Mouse (Mus musculus) A20 (cell line): ENCODE data around the gene Clock.

ENCODE experiments used
- DNase-seq: peaks from one replicate; pipeline ENCODE4 v3.0.0-alpha.2; 2011; ENCODE audit warnings: low read depth, low spot score

Gene Clock

DNA sequence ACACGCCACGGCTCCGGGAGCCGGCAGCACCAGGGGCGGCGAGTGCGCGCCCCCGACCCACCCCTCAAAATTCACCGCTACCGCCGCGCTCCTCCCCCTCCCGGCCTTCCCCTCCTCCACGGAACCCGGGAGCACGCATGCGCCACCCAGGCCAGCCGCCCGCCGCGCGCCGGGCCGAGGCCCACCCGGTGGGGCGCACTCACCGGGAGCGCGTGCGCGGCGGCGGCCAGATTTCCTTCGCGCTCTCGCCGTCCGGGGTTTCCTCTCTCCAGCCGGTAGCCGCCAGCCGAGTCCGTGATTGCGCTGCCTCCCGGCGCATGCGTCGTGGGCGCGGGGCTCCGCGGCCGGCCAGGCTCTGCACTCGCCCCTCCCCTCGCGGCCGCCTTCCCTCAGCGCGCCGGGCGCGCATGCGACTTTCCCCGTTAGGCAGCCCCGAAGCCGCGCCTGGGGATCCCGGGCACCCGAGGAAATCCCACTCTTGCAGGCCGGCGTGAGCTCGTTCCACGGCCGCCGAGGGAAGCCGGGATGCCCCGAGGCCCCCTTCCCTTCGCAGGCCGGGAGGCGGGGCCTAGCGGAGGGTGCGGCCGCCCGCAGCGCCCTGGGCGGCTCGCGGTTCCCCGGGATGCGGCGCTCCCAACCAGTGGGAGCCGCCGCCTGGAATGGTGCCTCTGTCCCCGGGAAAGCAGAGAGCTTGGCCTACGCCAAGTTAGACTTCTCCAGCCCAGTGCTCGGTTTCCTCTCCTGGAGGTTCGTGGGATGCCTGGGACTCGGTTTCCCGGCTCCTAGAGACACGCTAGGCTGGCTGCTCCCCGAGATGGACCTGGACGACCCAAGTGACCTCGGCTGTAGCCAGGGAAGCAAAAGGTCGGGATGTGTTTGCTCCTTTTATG is at the start of gene Clock:
TSS of gene Clock (minus strand) at position 341 of the 890 bp plus-strand sequence.
- DNase-seq: peak; percentile 90

DNA sequence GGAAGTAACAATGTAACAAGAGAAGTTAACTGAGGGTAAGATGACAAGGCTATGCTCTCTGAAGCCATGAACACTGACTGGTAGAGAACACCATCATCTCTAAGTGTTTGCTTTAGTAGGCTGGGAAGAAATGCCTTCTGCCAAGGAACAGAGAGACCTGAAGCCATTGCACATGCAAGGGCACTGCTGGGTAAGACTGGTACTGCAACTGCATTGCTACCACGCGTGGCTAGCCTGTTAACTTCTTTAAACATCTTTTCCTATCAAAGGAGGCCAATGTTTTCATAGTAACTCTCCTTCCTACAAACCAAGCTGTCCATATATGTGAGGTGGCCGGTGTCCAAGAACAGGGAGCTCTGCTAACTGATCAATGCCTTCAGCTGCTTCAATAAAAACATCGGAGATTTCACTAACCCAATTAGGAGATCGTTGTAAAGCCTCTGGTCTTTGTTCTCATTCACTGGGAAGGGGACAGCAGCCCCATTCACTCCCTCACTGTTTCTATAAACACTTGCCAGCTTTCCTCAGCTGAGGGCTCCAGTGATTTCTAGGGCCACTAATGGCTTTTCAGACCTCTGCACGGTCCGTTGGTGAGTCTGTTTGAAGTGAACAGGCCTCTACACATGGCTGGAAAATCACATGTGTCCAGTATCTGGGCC is 47.5 kb upstream of the Clock start:
- DNase-seq: no peak

DNA sequence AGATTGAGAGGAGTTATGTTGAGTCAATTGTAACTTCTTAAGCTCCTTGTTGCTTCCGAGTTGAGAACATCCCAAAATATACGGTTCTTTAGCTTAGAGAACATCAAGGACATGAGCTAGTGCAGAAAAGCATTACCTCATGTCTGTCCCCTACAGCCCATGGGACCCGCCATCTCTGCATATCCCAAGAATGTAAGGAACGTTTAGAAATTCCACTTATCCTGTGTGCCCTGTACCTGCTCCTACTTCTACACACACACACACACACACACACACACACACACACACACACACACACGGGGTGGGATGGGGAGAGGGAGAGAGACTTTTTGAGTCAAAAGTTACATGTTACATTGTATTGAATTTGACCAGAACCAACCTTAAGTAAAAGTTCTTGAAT is 46.9 kb upstream of the Clock start:
- DNase-seq: no peak

DNA sequence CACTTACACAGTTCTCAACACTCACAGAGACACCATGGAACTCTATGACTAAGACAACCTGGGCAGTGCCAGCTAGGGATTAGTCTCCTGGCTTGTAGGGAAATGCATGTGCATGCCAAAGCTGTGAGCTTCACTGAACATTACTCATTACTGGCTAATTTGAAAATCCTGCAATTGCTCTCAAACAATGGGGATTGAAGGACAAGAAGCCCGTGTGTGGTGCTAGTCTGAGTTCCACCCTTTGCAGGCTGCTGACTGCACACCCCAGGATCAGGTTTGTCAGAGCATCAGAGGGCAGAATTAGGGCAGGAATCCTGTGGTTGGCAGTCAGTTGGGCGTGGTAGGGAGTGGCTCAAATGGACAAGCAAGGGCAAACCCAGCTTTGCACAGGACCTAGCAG is 41.5 kb upstream of the Clock start:
- no peak for DNase-seq

DNA sequence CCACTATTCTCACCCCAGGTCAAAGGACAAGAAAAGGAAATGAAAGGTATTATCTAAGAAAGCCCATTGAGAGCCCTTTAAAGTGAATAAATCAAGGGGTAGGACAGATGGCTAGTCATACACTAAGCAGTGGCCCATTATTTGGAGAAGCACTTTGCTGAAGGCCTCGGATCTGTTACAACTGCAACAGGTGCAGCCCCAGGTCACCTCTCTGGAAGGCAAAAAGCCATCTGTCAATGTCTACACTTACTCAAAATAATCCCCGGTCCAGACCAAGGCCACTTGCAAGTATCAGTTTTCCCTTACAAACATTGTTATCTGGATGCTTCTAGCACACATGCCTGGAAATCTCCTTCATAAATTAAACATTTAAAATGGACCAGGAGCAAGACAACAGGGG is 36.3 kb upstream of the Clock start:
- no peak for DNase-seq

DNA sequence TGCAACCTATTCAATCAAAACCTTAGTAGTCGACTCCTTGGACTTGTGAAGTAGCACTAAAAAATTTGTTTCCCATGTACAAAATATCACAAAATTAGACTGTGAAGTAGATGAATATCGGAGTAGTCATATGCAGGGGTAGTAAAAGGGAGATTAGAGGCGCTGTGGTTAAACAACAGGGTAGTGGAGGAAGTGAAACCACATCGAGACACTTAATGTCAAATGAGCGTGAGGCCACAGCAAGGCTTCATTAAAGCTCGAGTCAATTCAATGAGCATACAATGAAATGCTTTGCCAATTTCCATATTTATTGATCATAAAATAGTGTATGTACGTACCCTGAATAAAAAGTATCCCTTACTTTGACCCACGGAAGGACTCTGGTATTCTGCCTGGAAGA is 32.5 kb upstream of the Clock start:
- peak; percentile 76 for DNase-seq

DNA sequence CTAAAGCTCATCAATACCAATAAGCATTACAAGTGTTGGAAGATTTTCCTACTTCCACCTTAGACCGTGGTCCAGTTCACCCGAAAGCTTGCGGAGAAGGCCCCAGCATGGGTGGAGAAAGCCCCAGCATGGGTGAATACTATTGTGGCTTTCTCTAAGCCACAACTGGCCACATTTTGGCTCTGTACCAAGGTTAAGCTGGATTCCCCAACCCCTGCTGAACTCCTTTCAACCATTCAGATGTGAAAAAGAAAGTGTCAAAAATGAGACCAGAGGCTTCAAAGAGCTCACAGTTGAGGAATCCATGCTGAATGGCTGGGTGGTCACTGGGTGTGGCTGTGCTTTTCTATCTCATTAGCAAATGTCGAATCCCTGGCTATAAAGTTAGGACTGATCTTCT is 29.2 kb upstream of the Clock start:
- DNase-seq: no peak

DNA sequence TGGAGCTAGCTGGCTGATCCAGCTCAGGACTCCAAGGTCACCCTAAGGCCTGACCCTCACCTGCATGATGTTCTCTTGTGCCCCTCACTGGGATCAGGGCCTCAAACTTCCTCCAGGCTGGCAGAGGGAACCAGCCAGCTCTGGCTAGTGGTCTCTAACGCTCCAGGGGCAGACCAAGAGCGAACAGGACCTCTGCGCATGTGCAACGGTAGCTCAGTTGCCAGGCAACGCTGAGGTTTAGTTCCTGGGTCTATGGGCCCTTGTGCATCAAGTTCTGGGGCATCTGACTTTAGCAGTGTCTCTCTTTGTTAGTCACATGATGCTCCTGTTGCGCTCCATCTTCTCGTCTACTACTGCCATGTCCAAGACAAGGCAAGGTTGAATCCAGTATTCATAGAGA is 26.4 kb upstream of the Clock start, which contains the start of gene Pdcl2:
TSS of gene Pdcl2 (minus strand) at position 204 of the 400 bp plus-strand sequence.
- DNase-seq: no peak

DNA sequence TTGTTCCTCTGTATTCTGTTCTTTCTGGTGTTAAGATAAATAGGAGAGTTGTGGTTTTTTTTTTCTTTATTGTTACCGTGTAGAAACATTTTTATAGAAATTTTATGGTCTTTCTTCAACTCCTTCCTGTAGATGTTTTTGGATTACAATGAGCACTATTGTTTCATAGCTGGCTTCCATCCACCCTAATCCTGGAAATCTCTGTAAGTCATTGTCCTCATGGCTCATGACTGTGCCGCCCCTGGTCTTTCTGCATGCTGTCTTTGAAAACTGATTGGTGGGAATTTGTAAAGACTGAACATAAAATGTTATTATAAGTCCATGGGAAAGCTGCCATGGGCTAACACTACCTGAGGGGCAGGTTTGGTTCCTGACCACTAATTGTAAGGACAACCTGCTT is 22.7 kb upstream of the Clock start:
- DNase-seq: no peak

DNA sequence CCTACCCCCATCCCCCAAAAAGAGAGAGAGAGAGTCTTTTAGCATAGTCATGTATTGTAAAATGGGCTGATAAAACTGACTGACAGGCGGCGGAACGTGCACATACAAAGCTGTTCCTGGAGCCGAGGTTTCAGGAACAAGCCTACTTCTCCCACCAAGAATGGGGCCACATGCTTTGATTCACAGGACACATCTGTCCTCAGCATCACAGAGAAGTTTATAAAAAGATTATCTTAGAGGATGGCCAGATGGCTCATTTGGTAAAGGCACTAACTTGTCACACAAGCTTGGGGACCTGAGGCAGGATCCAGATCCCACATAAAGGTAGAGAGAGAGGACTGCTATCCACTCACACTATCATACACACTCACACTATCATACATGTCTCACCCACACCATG is 20.5 kb upstream of the Clock start:
- DNase-seq: no peak

DNA sequence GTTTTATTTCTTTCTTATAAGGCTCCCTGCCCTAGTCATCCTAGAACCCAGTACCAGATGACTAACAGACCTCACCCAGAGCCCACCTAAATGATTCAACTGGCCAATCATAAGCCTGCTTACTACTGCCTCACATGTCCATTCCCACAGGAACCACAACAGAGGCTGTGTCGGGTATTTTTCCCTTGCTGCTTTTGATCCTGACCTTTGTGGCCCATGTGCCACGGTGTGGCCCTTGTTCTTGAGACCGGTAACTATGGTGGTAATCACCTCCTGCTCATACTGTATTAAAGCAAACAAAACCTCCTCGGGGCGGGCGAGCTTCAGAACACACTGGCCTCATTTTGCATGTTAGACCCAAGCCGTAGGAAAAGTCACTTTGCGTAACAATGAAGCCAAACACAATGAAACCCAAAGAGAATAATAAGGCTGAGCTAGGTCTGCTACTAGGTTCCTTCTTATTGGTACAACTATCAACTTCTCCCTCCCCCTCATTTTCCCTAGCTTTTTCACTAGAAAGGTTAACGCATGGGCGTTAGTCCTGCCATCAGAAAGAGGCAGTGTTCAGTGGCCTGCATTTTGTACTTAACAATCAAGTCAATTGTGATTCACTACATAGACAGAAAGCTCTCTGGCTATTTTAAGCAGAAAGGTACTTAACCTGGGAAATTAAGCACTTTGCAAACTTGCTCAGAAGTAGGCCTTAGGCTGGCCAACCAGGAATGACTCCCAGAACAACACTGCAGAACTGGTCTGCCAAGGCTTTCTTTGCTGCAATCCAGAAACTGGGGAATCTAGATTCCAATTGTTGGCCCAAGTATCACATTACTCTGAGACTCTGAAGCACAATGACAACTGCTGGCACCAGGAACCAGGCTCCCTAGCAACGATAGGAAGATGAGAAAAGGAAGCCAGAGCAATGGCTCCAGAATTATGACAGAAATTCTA is 16.9 kb upstream of the Clock start:
- no peak for DNase-seq

DNA sequence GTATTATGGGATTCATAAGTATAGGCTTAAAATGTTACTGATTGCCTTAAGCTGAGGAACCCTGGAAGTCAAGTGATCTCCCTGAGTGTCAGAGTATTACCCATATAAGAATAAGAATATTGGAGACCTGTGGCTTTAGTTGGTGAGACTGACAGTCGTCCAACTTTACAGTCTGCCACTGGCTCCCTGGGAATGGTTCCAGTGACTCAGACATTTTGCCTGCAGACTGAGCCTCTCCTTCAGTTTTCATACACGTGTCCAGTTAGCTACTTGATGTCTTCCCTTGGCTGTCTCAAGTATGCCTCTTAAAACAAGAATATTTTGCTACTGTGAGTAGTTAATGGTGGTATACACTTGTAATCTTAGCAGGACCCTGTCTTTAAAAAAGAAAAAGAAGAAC is 3.6 kb upstream of the Clock start:
- no peak for DNase-seq

DNA sequence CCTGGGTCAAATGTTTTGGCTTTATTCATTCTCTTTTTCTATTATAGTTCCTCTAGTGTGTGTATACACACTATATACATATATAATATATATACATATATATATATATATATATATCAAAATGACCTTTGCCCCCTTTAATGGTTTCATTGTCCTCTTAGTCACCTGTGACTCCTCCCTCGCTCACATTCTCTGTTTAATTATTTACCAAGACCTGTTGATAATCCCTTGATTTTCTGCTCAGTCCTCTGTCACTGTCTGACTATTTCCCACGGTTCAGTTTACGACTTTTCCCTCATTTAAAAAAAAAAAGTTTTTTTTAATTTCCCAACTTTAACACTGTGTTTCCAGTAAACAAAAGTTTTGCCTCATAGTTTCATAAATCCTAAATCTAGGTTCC is 1.7 kb upstream of the Clock start:
- DNase-seq: no peak

DNA sequence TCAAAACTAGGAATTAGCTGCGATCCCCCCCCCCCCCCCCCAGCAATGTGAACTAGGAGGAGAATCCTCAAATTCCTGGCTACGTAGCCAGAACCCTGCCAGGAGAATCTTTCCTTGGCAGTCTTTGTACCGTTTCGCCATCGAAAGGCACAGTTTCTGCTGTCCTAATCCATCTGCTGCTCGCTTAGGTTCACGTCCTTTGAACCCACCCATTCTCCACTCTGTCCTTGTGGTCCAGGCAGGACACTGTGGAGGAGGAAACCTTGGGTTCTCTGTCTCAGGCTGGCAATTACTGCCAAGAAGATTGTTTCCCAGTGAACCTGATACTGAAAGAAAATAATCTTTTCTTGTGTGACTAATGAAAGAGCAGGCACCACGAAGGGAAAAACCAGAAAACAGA is 1.0 kb upstream of the Clock start:
- DNase-seq: peak; percentile 15

DNA sequence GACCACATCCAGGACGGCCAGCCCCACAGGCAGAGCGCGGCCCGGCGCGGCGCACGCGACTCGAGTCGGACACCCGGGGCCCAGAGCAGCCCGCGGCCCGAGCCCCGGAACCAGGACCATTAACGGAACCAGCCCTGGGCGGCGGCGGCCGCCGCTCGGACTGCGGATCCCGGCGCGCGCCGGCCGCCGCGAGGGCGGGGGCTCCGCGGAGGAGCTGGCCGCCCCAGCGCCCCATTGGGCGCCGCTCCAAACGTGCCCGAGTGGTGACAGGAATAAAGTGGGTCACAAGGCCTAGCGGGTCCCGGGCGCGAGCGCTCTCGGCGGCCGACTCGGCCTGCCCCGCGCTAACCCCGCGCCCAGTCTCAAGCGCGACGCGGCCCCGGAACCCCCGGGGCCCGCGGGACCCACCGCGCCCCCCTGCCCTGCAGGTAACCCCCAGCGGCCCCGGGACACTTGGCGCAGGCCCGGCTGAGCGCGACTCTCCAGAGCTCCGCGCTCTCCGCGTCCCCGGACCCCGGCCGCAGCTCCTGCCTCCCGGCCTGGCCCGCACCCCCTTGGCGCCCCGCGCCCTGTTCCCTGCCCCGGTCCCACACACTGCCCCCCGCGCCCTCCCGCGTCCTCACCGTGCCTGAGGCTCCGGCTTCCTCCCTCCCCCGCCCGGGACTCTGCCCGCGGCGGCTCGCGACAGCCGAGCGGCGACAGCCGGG is 694 bp downstream of the Clock start:
- peak; percentile 79 for DNase-seq

DNA sequence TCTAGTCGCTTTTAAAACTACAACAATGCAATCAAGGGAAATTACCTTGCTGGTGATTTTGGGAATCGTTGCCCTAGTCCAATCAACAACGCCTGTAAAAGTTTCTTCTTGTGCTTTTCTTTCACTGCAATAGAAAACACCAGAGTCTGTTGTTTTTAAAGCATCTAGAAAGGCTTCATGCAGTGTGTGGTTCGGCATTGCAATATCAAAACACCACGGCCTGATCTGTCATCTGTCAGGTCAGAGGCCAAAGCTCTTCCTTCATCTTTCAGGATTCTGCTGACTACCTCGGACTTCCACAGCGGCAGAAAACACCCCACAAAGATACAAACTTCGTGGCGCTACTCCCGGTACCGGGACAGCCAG is 1.2 kb downstream of the Clock start:
- no peak for DNase-seq

DNA sequence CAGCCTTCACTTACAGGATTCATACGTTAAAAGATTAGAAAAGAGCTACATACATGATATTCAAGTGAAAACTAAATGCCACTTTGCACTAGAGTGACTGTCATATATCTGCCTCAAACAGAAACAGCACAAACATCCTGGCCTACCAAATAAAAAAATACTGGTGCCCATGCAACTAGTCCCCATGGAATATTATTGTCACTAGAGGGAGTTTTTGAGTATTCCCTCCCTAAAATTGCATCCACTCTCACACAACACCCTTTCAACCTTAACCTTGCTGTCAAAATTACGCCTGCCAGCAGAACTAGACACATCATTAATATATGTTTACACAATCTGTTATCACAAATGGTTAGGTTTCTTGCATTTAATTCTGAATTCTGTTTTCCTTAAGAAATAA is 2.6 kb downstream of the Clock start:
- DNase-seq: no peak

DNA sequence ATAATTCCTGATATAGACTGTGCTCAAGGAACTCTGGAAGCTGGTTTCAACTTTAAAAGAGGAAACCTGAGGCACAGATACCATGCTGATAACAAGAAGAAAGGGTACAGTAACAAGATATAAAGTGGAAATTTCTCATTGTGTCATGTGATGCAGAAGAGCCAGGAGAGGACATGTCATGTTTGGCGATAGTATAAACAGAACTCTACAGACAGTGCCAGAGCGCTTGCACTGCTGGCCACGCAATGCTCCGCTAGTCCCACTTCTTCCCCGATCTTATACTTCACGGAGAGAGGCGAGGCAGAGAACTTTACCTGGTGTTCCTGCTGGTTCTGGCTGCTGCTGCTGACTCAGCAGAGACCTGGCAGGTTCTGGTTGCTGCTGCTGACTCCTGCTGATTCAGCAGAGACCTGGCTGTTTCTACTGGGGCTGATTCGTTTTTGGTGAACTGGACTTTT is 15.3 kb downstream of the Clock start:
- DNase-seq: no peak

DNA sequence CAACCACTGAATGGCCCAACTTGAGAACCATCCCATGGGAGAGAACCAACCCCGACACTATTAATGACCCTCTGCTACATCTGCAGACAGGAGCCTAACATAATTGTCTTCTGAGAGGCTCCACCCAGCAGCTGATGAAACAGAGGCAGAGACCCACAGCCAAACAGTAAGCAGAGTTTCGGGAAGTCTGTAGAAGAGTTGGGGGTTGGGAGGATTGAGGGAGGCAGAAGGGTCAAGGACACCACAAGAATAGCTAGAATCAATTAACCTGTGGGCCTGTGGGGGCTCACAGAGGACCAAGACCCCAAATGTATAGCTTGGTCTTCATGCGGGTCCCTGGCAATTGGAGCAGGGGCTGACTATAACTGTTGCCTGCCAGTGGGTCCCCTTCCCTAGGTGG is 16.3 kb downstream of the Clock start:
- DNase-seq: no peak

DNA sequence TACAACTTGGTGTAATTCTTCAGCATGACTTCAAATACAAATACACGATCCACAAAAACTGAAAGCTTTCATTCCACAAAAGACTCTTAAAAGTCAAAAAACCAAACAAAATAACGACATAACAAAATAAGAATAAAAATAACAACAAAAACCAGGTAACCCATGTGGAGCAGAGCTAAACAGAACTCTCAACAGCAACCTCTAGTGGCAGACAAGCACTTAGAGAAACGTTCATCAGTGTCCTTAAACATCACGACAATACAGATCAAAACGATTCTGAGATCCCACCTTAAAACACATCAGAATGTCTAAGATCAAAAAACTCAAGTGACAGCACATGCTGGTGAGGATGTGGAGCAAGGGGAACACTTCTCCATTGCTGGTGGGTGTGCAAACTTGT is 17.5 kb downstream of the Clock start:
- DNase-seq: peak; percentile 22

DNA sequence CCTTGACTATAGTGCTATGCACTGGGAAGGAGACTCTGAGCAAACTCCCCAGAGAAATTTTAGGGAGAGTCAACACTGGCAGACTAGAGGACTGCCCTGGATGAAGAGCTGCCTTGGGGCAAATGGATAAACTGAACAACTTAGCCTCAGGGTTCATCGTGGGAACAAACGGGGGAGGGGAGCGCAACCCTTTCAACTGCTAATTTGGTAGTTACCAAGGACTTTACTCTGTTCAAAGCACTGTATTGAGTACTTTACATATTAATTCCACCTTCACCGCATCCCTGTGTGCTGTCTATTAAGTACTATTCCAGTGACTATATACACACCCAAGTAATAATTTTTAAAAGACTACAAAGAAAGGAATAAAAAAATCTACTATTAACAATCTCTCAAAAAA is 18.9 kb downstream of the Clock start:
- DNase-seq: no peak
